Mouse (Mus musculus) inflammation-experienced regulatory T-cells, adult 16 weeks (primary cell): ENCODE results near the gene Timd4. TPM values are rescaled to one million over a fixed set of nuclear protein-coding genes. Genes with fewer than 3 reads are reported as not detected.

Experiments
- polyA plus RNA-seq: library from polyadenylated mRNA; unstranded; fragments of 100-300 nt; shearing (Covaris generic); gene quantifications from one replicate; pipeline ENCODE4 v1.2.1, GENCODE M21; 2017

The Timd4 gene
- polyA plus RNA-seq, result 0.49 TPM

DNA sequence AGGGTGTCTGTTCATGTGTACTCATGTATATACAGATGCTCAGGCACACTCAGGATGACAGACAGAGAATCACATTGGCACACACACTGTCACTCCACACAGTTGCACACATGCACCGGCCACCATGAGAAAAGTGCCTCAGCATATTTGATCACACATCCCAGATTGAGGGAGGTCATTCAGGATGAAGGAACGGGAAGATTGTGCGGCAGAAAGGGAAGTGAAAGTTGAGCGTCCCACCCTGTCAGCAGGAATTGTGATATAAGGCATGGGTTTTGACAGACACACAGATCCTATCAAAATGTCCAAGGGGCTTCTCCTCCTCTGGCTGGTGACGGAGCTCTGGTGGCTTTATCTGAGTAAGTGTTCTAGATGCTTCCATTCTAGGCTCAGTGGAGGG lies at the start of gene Timd4:
Timd4 (plus strand) TSS at position 290 of the 400 bp plus-strand sequence.

Other genes starting within 250 kb of the Timd4 start
- not detected for gene BC053393, start 239.3 kb upstream of the Timd4 start, polyA plus RNA-seq
- gene Dppa1, start 181.5 kb upstream of the Timd4 start, polyA plus RNA-seq, result not detected
- gene Timd2, start 103.7 kb upstream of the Timd4 start, polyA plus RNA-seq, result 0.16 TPM
- gene Havcr1, start 75.7 kb upstream of the Timd4 start, polyA plus RNA-seq, result not detected